Mouse (Mus musculus) ovary, postnatal 14 days (tissue): ENCODE results near the gene Naa15.
A peak's percentile ranks its signal among the peaks of the same experiment; 100 is the strongest.
"Not testable (repeated sequence)": the region's sequence is repeated elsewhere in the genome, so short reads cannot be mapped to it uniquely, and the experiment has no call there.

Experiments
- DNase-seq: peaks from one replicate; pipeline ENCODE4 v3.0.0; 2022; ENCODE audit warnings: low spot score

The Naa15 gene

DNA sequence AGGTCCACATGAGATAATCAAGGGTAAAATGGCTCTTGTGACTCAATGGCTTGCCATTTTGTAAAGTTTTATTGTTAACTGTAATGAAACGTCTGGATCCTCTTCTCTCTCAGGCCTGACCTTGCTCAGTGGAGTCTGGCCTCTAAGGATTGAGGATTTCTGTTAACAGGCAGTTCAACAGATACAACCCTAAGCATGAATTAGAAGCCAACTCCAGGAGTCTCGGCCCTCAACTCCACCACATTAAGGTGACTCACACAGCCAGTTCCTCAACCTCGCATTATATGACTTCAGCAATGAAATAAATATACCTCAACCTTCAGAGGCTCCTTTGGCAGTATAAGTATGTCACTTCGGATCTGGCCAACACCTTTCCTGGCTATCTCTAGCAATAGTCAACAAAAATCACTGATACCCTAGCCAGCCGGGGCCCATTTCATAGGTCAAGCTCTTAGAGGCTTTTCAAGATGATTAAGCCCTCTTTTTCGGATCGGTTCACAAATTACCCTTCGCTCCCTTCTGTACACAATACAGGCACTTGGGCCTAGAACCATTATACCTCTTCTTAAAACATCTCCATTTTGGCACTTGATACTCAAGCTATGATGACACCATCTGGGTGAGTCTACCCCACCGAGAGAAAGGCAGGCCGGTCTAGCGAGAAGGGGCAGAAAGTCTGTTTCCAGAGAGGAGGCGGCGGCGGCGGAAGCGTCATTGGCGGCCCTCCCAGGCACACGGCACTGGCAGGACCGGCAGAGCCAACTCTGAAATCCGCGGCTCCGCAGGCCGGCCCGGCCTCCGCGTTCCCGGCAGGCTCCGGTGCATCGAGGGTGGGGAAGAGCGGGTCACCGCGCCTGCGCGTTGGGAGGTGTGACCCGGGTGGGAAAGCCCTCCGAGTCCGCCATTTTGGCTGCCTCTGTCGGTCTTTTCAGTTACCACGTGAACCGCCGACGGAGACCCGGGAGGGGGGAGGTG is at the start of gene Naa15:
Gene Naa15, plus strand, starts transcription at position 51 of the 975 bp plus-strand sequence.
- DNase-seq: peak; percentile 94

DNA sequence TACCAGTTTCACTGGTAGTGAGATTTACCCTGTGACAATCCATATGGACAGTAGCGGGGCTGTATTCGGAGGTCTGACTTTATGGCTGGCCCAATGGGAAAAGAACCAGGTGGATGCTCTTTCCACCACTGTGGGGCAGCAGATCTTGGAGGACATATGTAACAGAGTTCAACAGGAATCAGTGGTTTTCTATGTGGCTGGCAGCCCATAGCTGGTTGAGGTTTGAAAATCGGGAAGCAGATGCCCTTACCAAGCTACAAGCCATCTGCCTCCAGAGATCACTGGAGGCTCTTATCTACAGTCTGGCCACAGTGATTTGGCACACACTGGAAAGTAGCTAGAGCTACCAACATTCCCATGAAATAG is 49.4 kb upstream of the Naa15 start:
- DNase-seq: no peak

DNA sequence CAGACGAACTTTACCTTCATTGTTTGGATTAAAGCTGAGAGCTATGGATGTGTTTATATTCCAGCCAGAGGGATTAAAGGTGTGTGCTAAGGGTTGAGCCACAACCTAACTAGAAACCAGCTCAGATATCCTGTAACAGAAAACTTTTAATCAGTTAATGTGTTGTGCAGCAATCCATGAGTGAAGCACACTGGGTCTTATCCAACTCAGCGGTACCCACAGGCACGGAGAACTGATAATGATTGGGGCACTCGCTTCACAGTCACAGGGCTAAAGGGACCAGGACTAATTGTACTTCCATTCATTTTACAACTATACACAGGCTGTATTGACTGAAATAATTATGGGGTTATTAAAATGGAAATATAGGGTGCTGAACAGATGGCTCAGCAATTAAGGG is 48.0 kb upstream of the Naa15 start:
- no peak for DNase-seq

DNA sequence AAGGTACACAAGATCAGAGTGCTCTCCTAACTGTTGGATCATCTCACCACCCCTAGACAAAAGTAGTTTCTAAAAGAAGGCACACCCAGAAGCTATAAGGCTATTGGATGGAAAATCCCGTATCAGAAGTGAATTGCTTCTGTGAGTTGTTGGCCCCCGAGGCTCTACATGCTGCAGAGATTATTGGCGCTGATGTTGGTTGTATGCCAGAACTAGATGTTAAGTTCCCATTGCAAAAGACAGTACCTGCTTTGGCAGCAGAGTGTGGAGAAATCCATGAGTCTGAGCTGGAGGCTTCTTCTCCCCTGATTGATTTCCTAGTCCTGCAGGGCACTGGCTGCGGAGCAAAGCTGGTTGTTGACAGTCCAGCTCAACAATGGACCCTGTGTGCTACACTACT is 46.9 kb upstream of the Naa15 start:
- no peak for DNase-seq

DNA sequence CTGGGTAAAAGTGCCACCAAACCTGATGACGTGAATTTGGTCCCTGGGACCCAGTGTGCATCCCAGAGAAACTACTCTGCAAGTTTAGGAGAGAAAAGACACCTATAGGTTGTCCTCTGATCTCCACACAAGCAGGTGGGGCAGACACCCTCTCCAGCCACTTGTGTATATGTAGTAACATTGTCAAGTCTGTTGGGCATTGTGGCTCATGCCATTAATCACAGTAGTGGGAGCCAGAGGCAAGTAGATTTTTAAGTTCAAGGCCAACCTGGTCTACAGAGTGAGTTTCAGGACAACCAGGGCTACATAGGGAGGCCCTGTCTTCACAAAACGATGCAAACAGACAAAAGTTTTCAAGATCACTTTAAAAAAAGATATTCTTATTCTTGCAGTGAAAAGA is 43.1 kb upstream of the Naa15 start:
- no peak for DNase-seq

DNA sequence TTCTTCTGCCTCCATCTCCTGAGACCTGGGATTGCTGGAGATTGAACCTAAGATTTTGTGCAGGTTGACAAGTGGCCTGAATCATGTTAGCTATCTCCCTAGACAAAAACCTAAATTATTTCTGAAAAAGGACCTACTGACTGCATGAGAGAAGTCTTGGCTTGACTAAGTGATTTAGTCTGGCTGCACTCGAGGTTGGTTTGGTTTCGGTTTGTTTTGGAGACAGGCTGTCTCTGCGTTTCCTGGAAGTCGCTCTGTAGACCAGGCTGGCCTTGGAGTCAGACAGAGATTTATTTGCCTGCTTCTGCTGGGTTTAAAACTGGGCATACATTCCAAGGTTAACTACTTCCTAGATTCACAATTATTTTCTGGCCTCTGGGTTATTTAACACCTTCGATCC is 42.1 kb upstream of the Naa15 start:
- no peak for DNase-seq

DNA sequence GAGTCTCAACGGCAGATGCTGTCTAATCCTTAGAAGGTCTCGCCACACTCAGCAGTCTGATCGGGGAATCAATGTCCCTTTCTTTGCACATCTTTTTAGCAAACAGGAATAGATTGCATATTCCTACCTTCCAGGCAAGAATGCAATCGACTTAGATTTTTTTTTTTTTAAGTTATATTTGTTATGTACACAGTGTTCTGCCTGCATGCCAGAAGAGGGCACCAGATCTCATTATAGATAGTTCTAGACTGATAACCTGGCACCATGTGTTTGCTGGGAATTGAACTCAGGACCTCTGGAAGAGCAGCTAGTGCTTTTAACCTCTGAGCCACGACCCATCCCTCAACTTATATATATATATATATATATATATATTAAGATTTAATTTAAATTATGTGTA is 41.4 kb upstream of the Naa15 start:
- no peak for DNase-seq

DNA sequence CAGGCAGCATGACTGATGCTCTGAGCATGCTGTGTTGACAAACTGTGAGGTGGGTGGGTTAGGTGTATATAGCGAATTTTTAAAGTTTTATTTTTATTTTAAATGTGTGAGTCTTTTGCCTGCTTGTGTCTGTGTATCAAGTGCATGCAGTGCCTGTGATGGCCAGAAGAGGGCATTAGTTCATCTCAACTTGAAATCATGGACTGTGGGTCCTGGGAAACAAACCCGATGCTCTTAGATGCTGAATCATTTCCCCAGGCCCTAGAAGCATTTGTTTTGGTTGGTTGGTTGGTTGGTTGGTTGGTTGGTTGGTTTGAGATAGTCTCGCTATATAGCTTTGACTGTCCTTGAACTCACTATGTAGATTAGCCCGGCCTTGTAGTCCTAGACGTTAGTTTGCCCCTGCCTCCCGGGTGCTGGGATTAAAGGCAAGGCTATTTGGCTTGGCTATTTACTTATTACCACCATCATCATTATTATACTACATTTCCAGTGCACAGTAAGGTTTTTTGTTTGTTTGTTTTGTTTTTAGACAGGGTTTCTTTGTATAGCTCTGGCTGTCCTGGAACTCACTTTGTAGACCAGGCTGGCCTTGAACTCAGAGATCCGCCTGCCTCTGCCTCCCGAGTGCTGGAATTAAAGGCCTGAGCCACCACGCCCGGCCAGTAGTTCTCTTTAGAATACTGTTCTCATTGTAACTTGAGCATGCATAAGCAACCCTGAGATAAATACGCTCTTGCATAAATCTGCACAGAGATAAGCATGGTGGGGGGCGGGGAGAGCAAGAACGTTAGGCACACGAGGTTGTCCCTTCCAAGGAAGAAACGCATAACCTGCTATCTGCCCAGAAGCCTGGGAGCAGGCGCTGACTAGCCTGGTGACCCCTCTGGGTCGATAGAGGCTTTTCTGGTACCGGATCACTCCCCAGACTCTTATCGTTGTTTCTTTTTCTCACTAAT is 39.4 kb upstream of the Naa15 start:
- DNase-seq: peak; percentile 37

DNA sequence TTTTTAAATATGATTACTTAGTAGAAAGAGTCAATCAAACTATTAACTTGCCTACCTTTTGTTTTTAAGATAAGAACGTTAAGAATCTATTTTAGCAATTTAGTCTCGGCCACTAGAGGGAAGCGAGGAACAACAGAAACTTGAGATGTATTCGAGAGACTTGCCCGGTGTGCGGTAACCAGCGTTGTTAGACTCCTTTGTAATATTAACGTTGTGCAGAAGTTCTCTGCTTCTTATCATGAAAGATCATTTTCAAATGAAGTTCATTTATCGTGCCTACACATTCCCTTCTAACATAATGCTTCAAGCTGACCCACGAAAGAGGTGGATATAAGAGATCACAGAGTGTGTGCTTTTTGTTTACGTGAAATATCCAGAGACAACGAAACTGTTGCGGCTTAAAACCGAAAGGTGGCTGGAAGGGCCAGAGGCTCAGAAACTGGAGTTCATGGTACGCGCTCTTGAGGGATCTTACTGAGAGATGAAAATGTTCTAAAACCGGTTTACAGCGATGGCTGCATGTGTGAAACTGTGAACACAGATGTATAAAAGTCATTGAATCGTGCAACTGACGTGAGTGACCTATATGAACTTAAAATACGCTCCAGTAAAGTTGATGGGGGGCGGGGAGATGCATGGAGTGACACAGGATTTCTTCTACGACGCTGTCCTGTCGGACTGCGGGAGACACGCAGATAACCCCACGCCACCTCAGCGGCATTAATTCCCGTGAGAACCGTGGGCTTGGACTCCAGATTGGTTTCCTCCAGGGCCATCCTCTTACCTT is 36.9 kb upstream of the Naa15 start:
- DNase-seq: no peak

DNA sequence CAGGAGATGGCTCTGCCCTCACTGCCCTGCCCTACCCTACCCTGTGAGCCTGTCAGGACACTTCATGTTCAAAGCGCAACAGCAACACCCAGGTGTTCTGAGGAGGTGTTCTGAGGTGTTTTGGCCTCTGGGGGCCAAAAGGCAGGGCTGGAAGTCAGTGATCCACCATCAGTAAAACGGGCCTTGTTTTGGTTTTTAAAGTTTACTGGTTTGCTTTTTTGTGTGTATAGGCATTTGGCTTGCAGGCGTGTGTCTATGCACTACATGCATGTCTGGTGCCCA is 36.3 kb upstream of the Naa15 start:
- no peak for DNase-seq

DNA sequence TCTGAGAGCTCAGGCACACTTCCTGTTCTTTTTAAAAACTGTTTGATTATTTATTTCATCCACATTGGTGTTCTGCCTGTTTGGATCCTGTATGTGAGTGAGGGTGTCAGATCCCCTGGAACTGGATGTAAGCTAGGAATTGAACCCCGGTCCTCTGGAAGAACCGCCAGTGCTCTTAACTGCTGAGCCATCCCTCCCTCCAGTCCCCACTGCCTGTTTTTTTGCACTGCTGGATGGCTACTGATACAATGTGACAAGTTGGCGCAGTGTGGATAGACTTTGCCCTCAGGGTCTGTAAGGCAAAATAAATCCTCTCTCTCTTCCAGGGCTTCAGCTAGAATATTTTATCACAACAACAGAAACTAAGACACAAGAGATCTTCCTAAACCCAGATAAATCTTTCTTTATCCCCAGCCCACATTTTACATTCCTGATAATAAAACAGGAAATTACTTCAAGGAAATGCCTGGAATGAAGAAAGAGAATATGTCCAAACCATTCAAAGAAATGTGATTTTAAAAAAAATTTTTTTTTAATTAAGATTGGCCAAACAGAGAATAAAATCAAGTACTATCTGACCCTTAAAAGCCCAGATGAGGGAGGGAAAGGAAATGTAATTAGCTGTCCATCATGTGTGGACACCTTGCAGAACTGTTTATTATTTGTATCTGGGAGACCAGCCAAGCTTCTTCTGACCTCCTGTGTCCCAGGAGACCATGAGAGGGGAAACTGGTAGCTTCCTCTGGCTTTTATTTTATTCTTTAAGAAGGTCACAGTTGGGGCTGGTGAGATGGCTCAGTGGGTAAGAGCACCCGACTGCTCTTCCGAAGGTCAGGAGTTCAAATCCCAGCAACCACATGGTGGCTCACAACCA is 34.9 kb upstream of the Naa15 start:
- no peak for DNase-seq

DNA sequence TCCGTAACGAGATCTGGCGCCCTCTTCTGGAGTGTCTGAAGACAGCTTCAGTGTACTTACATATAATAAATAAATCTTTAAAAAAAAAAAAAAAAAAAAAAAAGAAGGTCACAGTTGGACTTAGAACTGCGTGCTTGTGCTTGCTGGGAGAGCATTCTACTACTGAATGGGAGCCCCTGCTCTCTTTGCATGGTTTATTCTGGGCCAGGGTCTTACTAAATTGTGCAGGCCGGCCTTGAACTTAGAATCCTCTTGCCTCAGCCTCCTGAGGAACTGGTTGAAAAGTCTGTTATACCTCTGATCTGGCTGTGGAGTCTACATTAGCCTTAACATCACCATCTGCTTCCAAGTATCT is 34.3 kb upstream of the Naa15 start:
- DNase-seq: no peak

DNA sequence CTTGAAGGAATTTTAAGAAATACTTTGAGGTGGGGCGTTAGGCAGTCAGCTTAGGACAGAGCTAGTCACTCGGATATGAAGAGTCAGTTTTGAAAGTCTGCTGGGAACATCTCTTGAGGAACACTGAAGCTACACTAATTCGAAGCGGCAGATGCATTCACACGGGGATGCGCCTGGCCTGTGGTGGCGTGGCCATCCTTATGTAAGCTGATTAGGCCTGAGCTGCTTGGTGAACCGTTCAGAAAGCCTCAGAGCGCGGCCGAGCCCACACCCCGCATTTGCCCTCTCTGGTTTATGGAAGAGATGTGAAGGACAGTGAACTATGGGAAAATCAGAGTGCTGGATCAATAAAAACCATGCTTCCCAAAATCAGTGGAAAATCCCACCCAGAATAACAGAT is 31.5 kb upstream of the Naa15 start:
- DNase-seq: no peak

DNA sequence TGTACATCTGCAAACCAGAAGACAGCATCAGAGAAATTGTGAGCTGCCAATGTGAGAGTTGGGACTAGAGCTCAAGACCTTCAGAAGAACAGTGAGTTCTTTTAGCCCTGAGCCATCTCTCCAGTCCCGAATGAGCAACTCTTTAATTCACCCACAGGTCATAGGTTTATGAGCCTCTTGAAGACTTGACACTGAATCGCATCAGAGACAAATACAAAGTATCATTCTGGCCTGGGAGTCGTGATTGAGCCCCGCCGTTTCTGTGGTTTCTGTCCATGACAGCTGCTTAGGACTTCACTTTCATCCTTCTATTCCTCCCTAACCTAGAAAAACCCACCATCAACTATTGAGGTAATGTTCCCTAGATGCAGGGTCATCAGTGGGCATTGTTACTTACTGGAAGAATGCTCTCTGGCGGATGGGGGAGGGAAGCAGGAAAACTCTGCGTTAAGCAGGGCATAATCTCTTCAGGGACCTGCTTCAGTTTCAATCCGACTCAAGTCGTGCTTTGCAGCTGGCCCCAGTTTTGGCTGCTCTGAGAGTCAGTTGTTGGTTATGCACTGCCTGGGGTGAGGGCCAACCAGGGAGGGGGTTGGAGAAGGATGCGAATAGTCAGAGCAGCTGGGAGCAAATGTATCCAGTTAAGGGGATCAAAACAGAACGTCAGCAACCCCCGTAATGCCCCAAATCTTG is 28.4 kb upstream of the Naa15 start:
- no peak for DNase-seq

DNA sequence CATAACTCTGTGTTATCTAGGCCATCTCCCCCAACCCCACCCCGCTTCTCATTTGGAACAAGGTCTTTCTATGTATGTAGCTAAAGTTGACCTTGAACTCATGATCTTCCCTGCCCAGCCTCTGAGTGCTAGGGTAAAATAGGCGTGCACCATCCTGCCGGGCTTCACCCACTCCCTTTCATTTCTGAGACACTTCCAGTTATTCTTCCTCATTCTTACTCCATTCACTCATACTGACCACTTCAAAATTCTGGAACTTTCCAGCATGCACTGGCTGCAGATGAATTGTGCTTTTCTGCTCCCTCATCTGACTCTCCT is 27.9 kb upstream of the Naa15 start:
- no peak for DNase-seq

DNA sequence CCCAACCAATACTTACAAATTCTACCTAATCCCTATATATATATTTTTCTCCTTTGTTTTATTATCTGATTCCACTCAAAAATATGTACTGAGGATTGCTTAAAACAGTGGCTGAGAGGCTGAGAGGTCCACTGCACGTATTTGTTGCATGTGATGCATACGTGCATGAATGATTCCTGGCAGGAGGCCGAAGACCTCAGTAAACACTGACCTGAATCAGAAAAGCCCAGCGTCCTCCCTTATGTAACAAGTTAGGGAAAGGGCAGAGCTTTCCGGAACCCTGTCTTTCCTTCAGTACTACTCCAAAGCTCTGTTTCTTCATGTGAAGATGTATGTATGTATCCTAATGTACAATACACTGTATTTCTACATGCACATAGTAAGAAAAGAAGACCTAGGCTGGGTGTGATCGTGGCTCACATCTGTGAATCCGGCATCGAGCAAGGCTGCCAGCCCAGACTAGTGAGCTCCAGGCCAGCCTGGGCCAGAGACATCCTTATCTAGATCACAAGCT is 27.0 kb upstream of the Naa15 start:
- DNase-seq: no peak

DNA sequence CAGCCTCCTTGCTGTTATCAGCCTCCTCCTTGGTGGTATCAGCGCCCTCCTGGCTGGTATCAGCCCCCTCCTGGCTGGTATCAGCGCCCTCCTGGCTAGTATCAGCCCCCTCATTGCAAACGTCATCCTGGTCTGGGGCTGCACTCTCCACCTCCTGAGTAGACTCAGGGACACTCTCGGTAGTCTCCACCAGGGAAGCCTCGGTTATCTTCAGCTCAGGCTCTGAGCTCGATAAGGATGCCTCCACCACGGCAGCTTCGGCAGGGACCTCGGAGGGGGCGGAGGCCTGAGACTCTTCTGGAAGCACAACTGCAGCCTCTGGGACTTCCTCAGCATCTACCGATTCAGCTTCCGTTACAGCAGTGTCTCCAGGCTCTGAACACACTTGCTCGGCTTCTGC is 26.0 kb upstream of the Naa15 start:
- no peak for DNase-seq

DNA sequence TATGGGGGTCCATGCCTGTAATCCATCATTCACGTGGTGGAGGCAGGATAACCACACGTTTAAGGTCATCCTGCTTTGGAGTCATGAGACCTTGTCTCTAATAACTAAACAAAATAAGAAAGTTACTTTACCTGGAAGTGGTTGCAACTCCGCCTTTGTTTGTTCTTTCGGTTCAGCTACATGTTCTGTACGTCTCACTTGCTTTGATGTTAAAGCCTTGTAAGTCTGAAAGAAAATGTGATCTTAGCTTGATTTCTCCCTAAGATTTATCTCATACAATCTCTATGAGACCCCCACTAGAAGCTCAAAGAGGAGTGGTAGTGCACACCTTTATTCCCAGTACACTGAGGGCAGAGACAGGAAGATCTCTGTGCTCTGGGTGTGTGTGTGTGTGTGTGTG is 23.9 kb upstream of the Naa15 start:
- DNase-seq: no peak

DNA sequence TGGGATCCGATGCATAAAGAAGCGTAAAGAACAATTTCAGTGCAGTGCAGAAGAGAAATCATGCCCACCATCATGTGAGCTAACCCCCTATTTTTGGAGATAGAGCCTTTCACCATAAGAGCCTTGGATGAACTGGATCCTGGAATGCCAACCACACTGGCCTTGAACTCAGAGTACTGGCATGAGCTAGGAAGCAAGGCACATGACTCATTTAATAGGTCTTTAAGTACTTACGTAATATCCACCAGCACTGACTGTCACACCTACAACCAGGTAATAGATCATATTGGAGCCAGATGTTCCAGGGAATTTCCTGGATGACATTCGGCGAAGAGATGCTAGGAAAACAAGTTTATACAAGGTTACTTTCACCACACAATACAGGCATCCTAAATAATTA is 23.4 kb upstream of the Naa15 start:
- no peak for DNase-seq

DNA sequence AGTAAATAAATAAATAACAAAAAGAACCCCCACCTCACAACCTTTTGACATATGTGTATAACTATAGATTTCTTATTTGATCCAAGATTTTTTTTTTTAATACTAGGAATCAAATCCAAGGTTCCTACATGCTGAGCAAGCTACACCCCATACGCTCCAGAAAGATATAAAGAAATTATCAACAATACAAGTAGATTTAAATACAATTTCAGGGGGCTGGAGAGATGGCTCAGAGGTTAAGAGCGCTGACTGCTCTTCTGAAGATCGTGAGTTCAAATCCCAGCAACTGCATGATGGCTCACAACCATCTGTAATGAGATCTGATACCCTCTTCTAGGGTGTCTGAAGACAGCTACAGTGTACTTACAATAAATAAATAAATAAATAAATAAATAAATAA is 21.9 kb upstream of the Naa15 start:
- not testable (repeated sequence) for DNase-seq

DNA sequence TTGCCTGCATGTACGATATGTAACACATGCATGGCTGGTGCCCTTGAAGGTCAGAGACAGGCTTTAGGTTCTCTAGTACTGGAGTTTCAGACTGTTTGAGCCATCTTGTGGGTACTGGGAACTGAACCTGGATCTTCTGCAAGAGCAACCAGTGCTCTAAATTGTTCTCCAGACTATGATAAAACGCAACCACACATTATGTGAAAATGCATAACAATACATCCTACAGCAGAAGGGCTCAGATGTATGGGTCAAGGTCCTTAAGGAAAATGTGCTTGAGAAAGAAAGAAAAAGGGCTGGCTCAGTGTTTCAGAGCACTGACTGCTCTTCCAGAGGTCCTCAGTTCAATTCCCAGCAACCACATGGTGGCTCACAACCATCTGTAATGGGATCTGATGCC is 21.3 kb upstream of the Naa15 start:
- no peak for DNase-seq
